Mouse (Mus musculus): ENCODE measurements around the gene Syt9. TPM values are rescaled to one million over a fixed set of nuclear protein-coding genes. Genes with fewer than 3 reads are reported as not detected.

Gene Syt9
- polyA plus RNA-seq (2012; rRNA removed; ENCODE audit: low replicate concordance): 0.20 and 0.40 TPM in 2 replicates

GRCm38 (mm10) chr7:107370232-107371125 is at the start of gene Syt9:
Gene Syt9, plus strand, starts transcription at chr7:107370728.

GRCm38 (mm10) chr7:107567261-107567671 is 196.7 kb downstream of the Syt9 start, which contains the start of gene Olfml1:
Gene Olfml1, plus strand, starts transcription at chr7:107567446.

GRCm38 (mm10) chr7:107594857-107595402 is 224.4 kb downstream of the Syt9 start, which contains the start of gene Ppfibp2:
Gene Ppfibp2, plus strand, starts transcription at chr7:107595207.

Other genes starting within 250 kb of the Syt9 start
- gene Olfr715, start 239.6 kb upstream of the Syt9 start, polyA plus RNA-seq (2012; rRNA removed; ENCODE audit: low replicate concordance): not detected in 2 replicates
- gene Olfr716, start 232.4 kb upstream of the Syt9 start, polyA plus RNA-seq (2012; rRNA removed; ENCODE audit: low replicate concordance): not detected in 2 replicates
- not detected in 2 replicates for gene Nlrp14, start 203.7 kb upstream of the Syt9 start, polyA plus RNA-seq (2012; rRNA removed; ENCODE audit: low replicate concordance)
- not detected in 2 replicates for gene Rbmxl2, start 161.3 kb upstream of the Syt9 start, polyA plus RNA-seq (2012; rRNA removed; ENCODE audit: low replicate concordance)
- 12.5 and 23.4 TPM in 2 replicates for gene Olfml1, start 196.7 kb downstream of the Syt9 start, polyA plus RNA-seq (2012; rRNA removed; ENCODE audit: low replicate concordance)
- gene Ppfibp2, start 224.5 kb downstream of the Syt9 start, polyA plus RNA-seq (2012; rRNA removed; ENCODE audit: low replicate concordance): 8.5 and 14.3 TPM in 2 replicates

All from mammary gland, adult 2 months (tissue).